Mouse (Mus musculus): ENCODE data around the gene Pax3. TPM values are rescaled to one million over a fixed set of nuclear protein-coding genes. Genes with fewer than 3 reads are reported as not detected.

Pax3 gene
- polyA plus RNA-seq, 2 experiments, result 0.54 to 0.99 TPM

DNA sequence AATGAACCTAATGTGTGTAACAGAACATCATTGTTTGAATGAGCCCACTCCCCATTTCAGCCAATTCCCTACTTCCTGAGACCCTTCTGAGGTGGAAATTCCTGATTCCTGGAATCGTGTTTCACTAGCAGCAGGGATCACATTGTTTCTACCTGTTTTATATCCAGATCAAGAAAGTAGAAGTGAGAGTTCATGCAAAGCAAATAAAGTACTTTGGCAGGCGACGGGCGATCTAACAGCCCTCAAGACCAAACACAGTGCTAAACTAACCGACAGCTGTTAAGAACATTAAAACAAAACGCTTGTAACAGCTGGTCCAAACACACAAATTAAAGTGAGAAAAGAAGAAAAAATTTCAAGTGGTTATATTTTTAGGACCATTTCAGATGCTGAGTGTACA lies 39.0 kb downstream of the Pax3 start:
- Histone ChIP-seq H3K27me3 (ENCODE audit: control insufficient read depth, insufficient read depth, low read length) (no peaks in the 10 kb centered on the region), H3K4me1 (ENCODE audit: control insufficient read depth, insufficient read depth, low read length) (peaks cover 11% of the 10 kb centered on the region; the same call in 1 of the 2 replicates), H3K4me2 (replicated peaks; ENCODE audit: low read depth, low read length, severe bottlenecking) (no peak overlapping the region), H3K9me3 (ENCODE audit: control insufficient read depth, low read length) (no peaks in the 10 kb centered on the region), H3K4me3 (replicated peaks; ENCODE audit: low read length) (no peak overlapping the region), H3K36me3 (ENCODE audit: control insufficient read depth, insufficient read depth, low read length) (no peaks in the 10 kb centered on the region), H3K9ac (ENCODE audit: low read depth, low read length, severe bottlenecking) (no peak overlapping the region), H3K27ac (replicated peaks; ENCODE audit: low read depth, low read length) (no peak overlapping the region)
- 11% methylated on average over 6 of the region's 6 CpGs for WGBS
- DNase-seq (ENCODE audit: low spot score), result peak; percentile 21
- TF ChIP-seq POLR2A (IDR thresholded peaks at IDR 0.05; ENCODE audit: borderline replicate concordance, extremely low read depth, insufficient read depth, insufficient read length), result no peak
- no peak for ATAC-seq (ENCODE audit: low FRiP score, low read depth)

- ATAC-seq (ENCODE audit: low FRiP score, low read depth), result no peak
These were observed 41.1 kb downstream of the Pax3 start for GRCm38 (mm10) chr1:78155796-78156195.

DNA sequence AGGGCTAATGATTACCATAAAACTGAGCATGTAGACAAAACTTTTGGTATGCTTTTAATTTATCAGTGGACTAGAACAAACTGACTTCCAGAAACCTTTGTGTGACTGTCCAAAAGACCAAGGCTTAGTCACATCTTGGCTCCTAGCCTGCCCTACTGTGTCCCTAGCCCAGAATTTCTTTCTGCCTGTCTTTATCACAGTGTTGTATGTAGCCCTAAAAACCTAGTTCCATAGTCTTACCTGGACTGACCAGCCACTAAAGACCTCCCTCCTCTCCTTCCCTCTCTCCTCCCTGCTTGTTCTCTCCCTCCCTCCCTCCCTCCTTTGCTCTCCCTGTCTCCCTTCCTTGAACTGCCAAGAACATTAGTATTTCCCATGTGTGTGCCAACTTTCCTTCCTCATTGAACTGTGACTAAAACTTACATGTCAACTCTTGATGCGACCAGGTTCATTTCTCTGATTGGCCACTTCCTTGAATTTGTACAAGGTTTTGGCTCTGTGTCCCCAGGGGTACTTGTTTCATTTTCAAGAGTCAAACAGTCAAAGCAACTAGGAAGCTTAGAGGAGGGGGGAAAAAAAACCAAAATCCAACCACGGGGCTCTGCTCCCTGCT lies 48.8 kb downstream of the Pax3 start:
- Histone ChIP-seq H3K27me3 (ENCODE audit: control insufficient read depth, insufficient read depth, low read length) (0 out of 2 replicates have a peak, but pooled peaks cover 13% of the 10 kb centered on the region), H3K36me3 (ENCODE audit: control insufficient read depth, insufficient read depth, low read length) (no peaks in the 10 kb centered on the region), H3K27ac (replicated peaks; ENCODE audit: low read depth, low read length) (no peak overlapping the region), H3K4me3 (replicated peaks; ENCODE audit: low read length) (no peak overlapping the region), H3K4me2 (replicated peaks; ENCODE audit: low read depth, low read length, severe bottlenecking) (no peak overlapping the region), H3K4me1 (ENCODE audit: control insufficient read depth, insufficient read depth, low read length) (no peaks in the 10 kb centered on the region), H3K9ac (ENCODE audit: low read depth, low read length, severe bottlenecking) (no peak overlapping the region), H3K9me3 (ENCODE audit: control insufficient read depth, low read length) (no peaks in the 10 kb centered on the region)
- no peak for TF ChIP-seq POLR2A (IDR thresholded peaks at IDR 0.05; ENCODE audit: borderline replicate concordance, extremely low read depth, insufficient read depth, insufficient read length)
- no peak for ATAC-seq (ENCODE audit: low FRiP score, low read depth)
- 54% methylated on average over 2 of the region's 2 CpGs for WGBS
- no peak for DNase-seq (ENCODE audit: low spot score)

More at GRCm38 (mm10) chr1:78155796-78156195, 41.1 kb downstream of the Pax3 start:
- Histone ChIP-seq H3K27ac (replicated peaks; ENCODE audit: low read depth, low read length) (no peak overlapping the region), H3K27me3 (ENCODE audit: control insufficient read depth, insufficient read depth, low read length) (no peaks in the 10 kb centered on the region), H3K4me2 (replicated peaks; ENCODE audit: low read depth, low read length, severe bottlenecking) (no peak overlapping the region), H3K36me3 (ENCODE audit: control insufficient read depth, insufficient read depth, low read length) (no peaks in the 10 kb centered on the region), H3K9me3 (ENCODE audit: control insufficient read depth, low read length) (no peaks in the 10 kb centered on the region), H3K4me1 (ENCODE audit: control insufficient read depth, insufficient read depth, low read length) (peaks cover 11% of the 10 kb centered on the region; the same call in 1 of the 2 replicates), H3K4me3 (replicated peaks; ENCODE audit: low read length) (no peak overlapping the region), H3K9ac (ENCODE audit: low read depth, low read length, severe bottlenecking) (no peak overlapping the region)
- 87% methylated on average over 4 of the region's 4 CpGs for WGBS
- TF ChIP-seq POLR2A (IDR thresholded peaks at IDR 0.05; ENCODE audit: borderline replicate concordance, extremely low read depth, insufficient read depth, insufficient read length), result no peak
- DNase-seq (ENCODE audit: low spot score), result no peak

DNA sequence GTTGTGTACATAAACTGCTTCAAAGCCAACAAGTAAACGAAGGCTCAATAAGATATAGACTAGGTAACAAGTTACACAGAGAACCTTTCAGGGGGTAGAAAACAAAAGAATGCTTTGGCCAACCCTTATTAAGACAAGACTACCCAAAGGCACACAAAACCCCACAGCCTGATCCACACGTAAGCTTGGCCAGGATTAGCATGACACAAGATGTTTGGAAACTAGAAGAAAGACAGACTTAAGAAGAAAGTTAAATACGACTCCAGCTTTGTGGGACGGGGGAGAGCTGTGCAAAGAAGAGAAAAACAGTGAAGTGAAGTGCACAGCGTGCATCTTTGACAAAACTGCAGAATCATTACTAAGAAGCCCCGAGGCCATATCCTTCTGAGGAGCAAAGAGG lies 53.5 kb downstream of the Pax3 start:
- ATAC-seq (ENCODE audit: low FRiP score, low read depth) (no peak), DNase-seq (ENCODE audit: low spot score) (no peak)
- H3K27me3 ChIP-seq (ENCODE audit: control insufficient read depth, insufficient read depth, low read length), result peaks cover 56% of the 10 kb centered on the region
- no peak overlapping the region for H3K9ac ChIP-seq (ENCODE audit: low read depth, low read length, severe bottlenecking)
- no peak overlapping the region for H3K27ac ChIP-seq (replicated peaks; ENCODE audit: low read depth, low read length)
- H3K4me1 ChIP-seq (ENCODE audit: control insufficient read depth, insufficient read depth, low read length), result no peaks in the 10 kb centered on the region
- no peaks in the 10 kb centered on the region for H3K36me3 ChIP-seq (ENCODE audit: control insufficient read depth, insufficient read depth, low read length)
- TF ChIP-seq POLR2A (IDR thresholded peaks at IDR 0.05; ENCODE audit: borderline replicate concordance, extremely low read depth, insufficient read depth, insufficient read length), result no peak
- H3K9me3 ChIP-seq (ENCODE audit: control insufficient read depth, low read length), result no peaks in the 10 kb centered on the region
- H3K4me3 ChIP-seq (replicated peaks; ENCODE audit: low read length), result no peak overlapping the region
- H3K4me2 ChIP-seq (replicated peaks; ENCODE audit: low read depth, low read length, severe bottlenecking), result no peak overlapping the region
- WGBS, result 65% methylated on average over 6 of the region's 6 CpGs

GRCm38 (mm10) chr1:78142912-78143311 lies 54.0 kb downstream of the Pax3 start:
- DNase-seq (ENCODE audit: low spot score), result no peak
- no peak overlapping the region for H3K27ac ChIP-seq (replicated peaks; ENCODE audit: low read depth, low read length)

More at GRCm38 (mm10) chr1:78142912-78143311, 54.0 kb downstream of the Pax3 start:
- Histone ChIP-seq H3K4me3 (replicated peaks; ENCODE audit: low read length) (no peak overlapping the region), H3K4me2 (replicated peaks; ENCODE audit: low read depth, low read length, severe bottlenecking) (no peak overlapping the region), H3K4me1 (ENCODE audit: control insufficient read depth, insufficient read depth, low read length) (no peaks in the 10 kb centered on the region), H3K9me3 (ENCODE audit: control insufficient read depth, low read length) (no peaks in the 10 kb centered on the region), H3K27me3 (ENCODE audit: control insufficient read depth, insufficient read depth, low read length) (peaks cover 61% of the 10 kb centered on the region), H3K9ac (ENCODE audit: low read depth, low read length, severe bottlenecking) (no peak overlapping the region), H3K36me3 (ENCODE audit: control insufficient read depth, insufficient read depth, low read length) (no peaks in the 10 kb centered on the region)
- TF ChIP-seq POLR2A (IDR thresholded peaks at IDR 0.05; ENCODE audit: borderline replicate concordance, extremely low read depth, insufficient read depth, insufficient read length), result no peak
- WGBS, result 74% methylated on average over 6 of the region's 6 CpGs
- no peak for ATAC-seq (ENCODE audit: low FRiP score, low read depth)

Data from limb, embryonic 14.5 days (tissue).